In genomic region chr2:90939750-90940149, GRCm38 (mm10) we compare ENCODE assay signal across 8 mouse cellular contexts. TPM values are rescaled to one million over a fixed set of nuclear protein-coding genes. Genes with fewer than 3 reads are reported as not detected.
DNase-seq lines count a peak whose midpoint lies in the region; ATAC-seq lines count a peak whose summit lies in the region.

No protein-coding gene starts in this region.

- H3K9me3 ChIP-seq in intestine, embryonic 14.5 days (ENCODE audit: control insufficient read depth, low read length): no peaks in the 10 kb centered on the region

- peak; percentile 59 for ATAC-seq in intestine, embryonic 14.5 days (replicated peaks; ENCODE audit: low FRiP score, low TSS enrichment, low read depth)

- peak overlapping the region; percentile 62 for H3K4me2 ChIP-seq in intestine, embryonic 14.5 days (ENCODE audit: low read length)

- H3K36me3 ChIP-seq in intestine, embryonic 14.5 days (ENCODE audit: control insufficient read depth, insufficient read depth, low read length): no peaks in the 10 kb centered on the region

- peaks cover 18% of the 10 kb centered on the region for H3K4me1 ChIP-seq in intestine, embryonic 14.5 days (replicated peaks; ENCODE audit: control insufficient read depth, insufficient read depth, low read length)

- H3K27ac ChIP-seq in intestine, embryonic 14.5 days (ENCODE audit: low read depth): peak overlapping the region; percentile 92

- no peaks in the 10 kb centered on the region for H3K27me3 ChIP-seq in intestine, embryonic 14.5 days (replicated peaks; ENCODE audit: control insufficient read depth, insufficient read depth, low read length)

- DNase-seq in cerebellum, postnatal 10 days: peak; percentile 41 to 51
- no peak for DNase-seq in cerebellum, adult 11-12 months
- DNase-seq in thymus, postnatal 14 days: peak; percentile 13
- no peak for DNase-seq in thymus, postnatal 25 days
- no peak for DNase-seq in intestine, embryonic 14.5 days (ENCODE audit: low spot score)
- peak; percentile 15 for DNase-seq in mesoderm, embryonic 11.5 days (ENCODE audit: low read depth, low spot score)
- DNase-seq in B cell, adult 2 months: no peak
- no peak for DNase-seq in layer of hippocampus, adult 9-11 months

- H3K9ac ChIP-seq in intestine, embryonic 14.5 days (ENCODE audit: low read length): peak overlapping the region; percentile 91

- 44% methylated on average over 8 of the region's 8 CpGs for WGBS in intestine, embryonic 14.5 days

- H3K4me3 ChIP-seq in intestine, embryonic 14.5 days (ENCODE audit: low read depth, low read length): peak overlapping the region; percentile 96

RNA-seq across cellular contexts. Expression of gene Celf1, which starts 0.4 kb away (rescaled TPM):
- polyA plus RNA-seq in intestine, embryonic 14.5 days (2014; fragmentation: Nextera tagmentation; extraction: Ambion mirVana): 70.6 and 73.7 TPM in 2 replicates

RNA-seq across cellular contexts. Expression of gene Ndufs3, which starts 35.1 kb away (rescaled TPM):
- 244 and 251 TPM in 2 replicates for polyA plus RNA-seq in intestine, embryonic 14.5 days (2014; fragmentation: Nextera tagmentation; extraction: Ambion mirVana)

RNA-seq across cellular contexts. Expression of gene Kbtbd4, which starts 35.2 kb away (rescaled TPM):
- 26.3 and 32.4 TPM in 2 replicates for polyA plus RNA-seq in intestine, embryonic 14.5 days (2014; fragmentation: Nextera tagmentation; extraction: Ambion mirVana)

RNA-seq across cellular contexts. Expression of gene C1qtnf4, which starts 54.1 kb away (rescaled TPM):
- 9.6 and 11.3 TPM in 2 replicates for polyA plus RNA-seq in intestine, embryonic 14.5 days (2014; fragmentation: Nextera tagmentation; extraction: Ambion mirVana)

Comparison
In these comparisons a context has a peak if more than half of its experiments do, and no peak if none do; other contexts are left out.
1. DNase-seq: peak in cerebellum, postnatal 10 days (2 of 2), thymus, postnatal 14 days (single experiment) and mesoderm, embryonic 11.5 days (single experiment); none in cerebellum, adult 11-12 months (single experiment), thymus, postnatal 25 days (single experiment), intestine, embryonic 14.5 days (single experiment), B cell, adult 2 months (0 of 2) and layer of hippocampus, adult 9-11 months (single experiment).